Mouse (Mus musculus): Measurements from ENCODE around the gene Msmb. TPM values are rescaled to one million over a fixed set of nuclear protein-coding genes. Genes with fewer than 3 reads are reported as not detected.
A peak's percentile ranks its signal among the peaks of the same experiment; 100 is the strongest.
"Not testable (repeated sequence)": the region's sequence is repeated elsewhere in the genome, so short reads cannot be mapped to it uniquely, and the experiment has no call there.

Msmb gene
- polyA plus RNA-seq, 1 experiment from 2014 or later, result not detected

DNA sequence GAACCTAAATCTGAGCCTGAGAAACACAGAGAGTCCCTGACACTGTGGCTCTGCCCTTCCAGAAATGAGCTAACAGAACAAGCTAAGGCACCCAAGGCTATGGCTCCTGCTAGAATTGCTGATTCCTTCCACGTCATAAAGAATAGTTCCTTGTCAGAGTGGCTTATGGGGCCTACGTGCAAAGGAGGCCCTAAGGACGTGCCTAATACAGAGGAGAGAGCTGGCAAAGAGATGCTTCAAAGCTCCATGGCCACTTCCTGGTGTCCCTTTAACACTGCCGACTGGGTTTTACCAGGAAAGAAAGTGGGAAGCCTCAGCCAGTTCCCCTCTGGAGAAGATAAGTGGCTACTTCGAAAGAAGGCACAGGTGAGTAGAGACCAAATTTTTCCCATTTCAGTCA, 34.8 kb downstream of the Msmb start:
- H3K36me3 ChIP-seq, result peaks cover 46% of the 10 kb centered on the region
- H3K9me3 ChIP-seq (replicated peaks); H3K4me1 ChIP-seq (replicated peaks); H3K9ac ChIP-seq; H3K27me3 ChIP-seq (replicated peaks); ATAC-seq (ENCODE audit: insufficient number of reproducible peaks, low FRiP score); H3K27ac ChIP-seq (ENCODE audit: poor library complexity, severe bottlenecking); H3K4me2 ChIP-seq; H3K4me3 ChIP-seq: not testable (repeated sequence)
- WGBS, result 80% methylated on average over 5 of the region's 5 CpGs

GRCm38 (mm10) chr14:32179393-32180195, 37.8 kb downstream of the Msmb start:
- WGBS, result 76% methylated on average over 10 of the region's 10 CpGs
- Histone ChIP-seq H3K4me1 (replicated peaks) (no peaks in the 10 kb centered on the region), H3K9me3 (replicated peaks) (no peaks in the 10 kb centered on the region), H3K27me3 (replicated peaks) (no peaks in the 10 kb centered on the region), H3K36me3 (peaks cover 51% of the 10 kb centered on the region), H3K4me3 (no peak overlapping the region), H3K9ac (no peak overlapping the region), H3K27ac (ENCODE audit: poor library complexity, severe bottlenecking) (no peak overlapping the region), H3K4me2 (no peak overlapping the region)
- ATAC-seq (ENCODE audit: insufficient number of reproducible peaks, low FRiP score), result no peak

DNA sequence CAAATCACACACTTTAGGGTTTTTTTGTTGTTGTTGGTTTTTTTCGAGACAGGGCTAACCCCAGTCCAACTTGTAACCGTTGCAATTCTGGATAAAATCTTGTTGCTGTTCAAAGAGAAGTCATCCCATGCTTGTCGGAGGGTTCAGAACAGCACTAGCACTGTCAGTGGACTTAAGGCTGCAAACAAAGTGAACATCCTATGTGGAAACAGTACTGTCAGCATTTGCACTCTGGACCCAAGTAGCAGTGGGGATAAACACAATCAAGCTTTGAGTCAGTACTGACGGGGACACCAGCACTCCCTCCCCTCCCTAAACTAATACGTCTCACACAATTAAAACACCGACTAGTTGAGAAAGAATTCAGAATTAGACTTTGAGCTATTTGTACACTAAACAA, 39.0 kb downstream of the Msmb start:
- H3K4me3 ChIP-seq, result no peak overlapping the region
- ATAC-seq (ENCODE audit: insufficient number of reproducible peaks, low FRiP score), result no peak
- H3K4me2 ChIP-seq, result no peak overlapping the region
- no peaks in the 10 kb centered on the region for H3K9me3 ChIP-seq (replicated peaks)
- H3K27ac ChIP-seq (ENCODE audit: poor library complexity, severe bottlenecking), result no peak overlapping the region
- no peaks in the 10 kb centered on the region for H3K4me1 ChIP-seq (replicated peaks)
- H3K27me3 ChIP-seq (replicated peaks), result no peaks in the 10 kb centered on the region
- no peak overlapping the region for H3K9ac ChIP-seq
- WGBS, result 85% methylated on average over 6 of the region's 6 CpGs
- peaks cover 54% of the 10 kb centered on the region for H3K36me3 ChIP-seq

GRCm38 (mm10) chr14:32183846-32184245, 42.0 kb downstream of the Msmb start:
- Histone ChIP-seq H3K36me3 (peaks cover 78% of the 10 kb centered on the region), H3K9me3 (replicated peaks) (no peaks in the 10 kb centered on the region), H3K4me2 (no peak overlapping the region), H3K9ac (no peak overlapping the region), H3K4me1 (replicated peaks) (no peaks in the 10 kb centered on the region), H3K27me3 (replicated peaks) (no peaks in the 10 kb centered on the region), H3K27ac (ENCODE audit: poor library complexity, severe bottlenecking) (no peak overlapping the region), H3K4me3 (no peak overlapping the region)
- 97% methylated on average over 4 of the region's 4 CpGs for WGBS
- ATAC-seq (ENCODE audit: insufficient number of reproducible peaks, low FRiP score), result no peak

DNA sequence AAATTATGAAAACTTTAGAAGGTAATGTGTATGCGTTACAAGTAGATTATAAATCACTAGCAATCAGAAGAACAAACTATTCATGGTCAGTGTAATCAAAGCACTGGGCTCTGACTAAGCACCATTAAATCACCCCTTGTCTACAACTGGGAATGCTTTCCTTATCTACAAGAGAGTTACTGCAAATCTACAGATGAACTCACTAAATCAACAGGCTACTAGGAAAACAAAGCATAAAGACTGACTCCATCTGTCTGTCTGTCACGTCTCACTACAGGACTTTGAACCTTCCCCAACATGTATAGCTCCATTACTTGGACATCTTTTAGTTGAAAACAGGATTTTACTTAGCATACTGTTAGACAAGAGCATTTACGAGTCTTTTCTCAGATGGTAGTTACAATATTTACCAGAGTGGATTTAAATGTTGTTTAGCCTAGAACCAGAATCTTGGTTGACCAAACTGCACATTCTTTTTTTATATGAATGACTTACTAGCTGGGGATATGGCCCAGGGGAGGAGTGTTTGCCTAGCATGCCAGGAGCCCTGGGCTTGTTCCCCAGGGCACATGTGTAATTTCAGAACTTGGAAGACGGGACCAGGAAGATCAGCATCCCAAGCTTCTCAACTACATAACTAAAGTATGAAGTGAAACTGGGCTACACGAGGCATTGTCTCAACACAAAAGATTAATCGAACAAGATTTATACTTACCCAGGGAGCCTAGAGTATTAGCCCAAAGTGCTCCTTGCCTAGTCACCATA, 49.0 kb downstream of the Msmb start:
- no peak for ATAC-seq (ENCODE audit: insufficient number of reproducible peaks, low FRiP score)
- 80% methylated on average over 6 of the region's 6 CpGs for WGBS
- Histone ChIP-seq H3K27ac (ENCODE audit: poor library complexity, severe bottlenecking) (no peak overlapping the region), H3K36me3 (peaks cover 67% of the 10 kb centered on the region), H3K4me2 (no peak overlapping the region), H3K9me3 (replicated peaks) (no peaks in the 10 kb centered on the region), H3K4me1 (replicated peaks) (0 out of 2 replicates have a peak, but pooled peaks cover 3% of the 10 kb centered on the region), H3K9ac (no peak overlapping the region), H3K4me3 (no peak overlapping the region), H3K27me3 (replicated peaks) (no peaks in the 10 kb centered on the region)

DNA sequence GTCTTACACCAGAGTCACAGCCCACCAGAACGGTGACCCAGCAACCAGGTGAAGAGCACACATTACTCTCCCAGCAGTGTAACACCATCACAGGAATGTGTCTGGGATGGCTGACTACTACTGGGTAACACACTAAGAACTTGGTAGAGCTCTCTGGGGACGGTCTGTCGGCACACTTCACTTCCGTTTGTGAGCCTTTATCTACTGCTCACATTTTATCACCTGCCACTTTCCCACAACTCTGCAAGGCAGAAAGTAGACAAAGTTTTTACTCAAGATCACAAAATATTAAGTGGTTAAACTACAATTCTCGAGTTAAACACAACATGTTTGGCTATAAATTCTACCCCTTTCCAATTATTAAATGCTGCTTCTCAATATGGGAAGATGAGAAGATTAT, 50.1 kb downstream of the Msmb start:
- Histone ChIP-seq H3K27me3 (replicated peaks) (no peaks in the 10 kb centered on the region), H3K4me3 (no peak overlapping the region), H3K27ac (ENCODE audit: poor library complexity, severe bottlenecking) (no peak overlapping the region), H3K4me2 (no peak overlapping the region), H3K4me1 (replicated peaks) (0 out of 2 replicates have a peak, but pooled peaks cover 3% of the 10 kb centered on the region), H3K36me3 (peaks cover 66% of the 10 kb centered on the region), H3K9me3 (replicated peaks) (no peaks in the 10 kb centered on the region), H3K9ac (no peak overlapping the region)
- no peak for ATAC-seq (ENCODE audit: insufficient number of reproducible peaks, low FRiP score)
- 60% methylated on average over 5 of the region's 5 CpGs for WGBS

DNA sequence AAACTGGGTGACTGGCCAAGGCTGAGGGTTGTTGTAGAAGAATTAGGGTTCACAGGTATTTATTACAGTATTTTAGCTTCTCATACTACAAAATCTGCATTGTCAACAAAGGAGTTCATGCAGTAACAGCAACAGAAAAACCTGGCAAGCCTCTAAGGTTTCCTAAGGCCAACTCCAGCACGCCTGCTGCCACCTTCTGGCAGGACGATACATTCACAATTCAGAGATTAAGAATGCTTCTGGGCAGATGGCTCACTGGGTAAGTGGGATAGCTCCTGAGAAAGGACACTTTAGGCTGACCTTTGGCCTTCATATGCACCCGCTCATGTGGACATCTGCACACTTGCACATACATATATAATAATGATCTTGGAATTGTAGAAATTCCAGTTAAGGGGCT, 50.6 kb downstream of the Msmb start:
- 42% methylated on average over 3 of the region's 3 CpGs for WGBS
- Histone ChIP-seq H3K36me3 (peaks cover 65% of the 10 kb centered on the region), H3K27ac (ENCODE audit: poor library complexity, severe bottlenecking) (no peak overlapping the region), H3K4me2 (no peak overlapping the region), H3K9me3 (replicated peaks) (no peaks in the 10 kb centered on the region), H3K27me3 (replicated peaks) (no peaks in the 10 kb centered on the region), H3K9ac (no peak overlapping the region), H3K4me1 (replicated peaks) (0 out of 2 replicates have a peak, but pooled peaks cover 3% of the 10 kb centered on the region), H3K4me3 (no peak overlapping the region)
- no peak for ATAC-seq (ENCODE audit: insufficient number of reproducible peaks, low FRiP score)

GRCm38 (mm10) chr14:32193557-32193956, 51.7 kb downstream of the Msmb start:
- 79% methylated on average over 5 of the region's 5 CpGs for WGBS
- not testable (repeated sequence) for H3K4me1 ChIP-seq (replicated peaks); H3K9ac ChIP-seq; H3K4me2 ChIP-seq; H3K4me3 ChIP-seq; ATAC-seq (ENCODE audit: insufficient number of reproducible peaks, low FRiP score); H3K27me3 ChIP-seq (replicated peaks); H3K27ac ChIP-seq (ENCODE audit: poor library complexity, severe bottlenecking); H3K9me3 ChIP-seq (replicated peaks)
- H3K36me3 ChIP-seq, result peaks cover 63% of the 10 kb centered on the region

DNA sequence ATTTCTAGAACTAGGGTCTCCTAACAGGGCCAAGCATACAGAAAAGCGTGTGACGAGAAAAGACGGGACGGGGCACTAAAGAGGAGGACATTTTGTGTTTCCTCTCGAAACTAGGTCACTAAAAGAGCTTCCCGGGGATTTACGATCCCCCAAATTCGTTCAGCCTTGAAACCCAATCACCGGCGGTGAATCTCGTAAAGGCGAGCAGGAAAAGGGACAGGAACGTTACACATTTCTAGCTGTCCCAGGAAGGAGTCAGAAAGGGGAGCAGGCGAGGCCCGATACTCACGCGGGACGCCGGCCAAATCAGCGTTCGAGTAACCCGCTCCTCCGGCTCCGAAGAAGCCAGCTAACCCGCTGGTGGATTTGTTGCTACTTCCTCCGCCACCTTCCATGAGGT, 59.5 kb downstream of the Msmb start:
- H3K27me3 ChIP-seq (replicated peaks), result no peaks in the 10 kb centered on the region
- H3K36me3 ChIP-seq, result peaks cover 28% of the 10 kb centered on the region
- H3K9me3 ChIP-seq (replicated peaks), result peaks cover 5% of the 10 kb centered on the region; the same call in 1 of the 2 replicates
- peak overlapping the region; percentile 69; the same call in 1 of the 2 replicates for H3K27ac ChIP-seq (ENCODE audit: poor library complexity, severe bottlenecking)
- peak overlapping the region; percentile 80 for H3K4me2 ChIP-seq
- peaks cover 21% of the 10 kb centered on the region for H3K4me1 ChIP-seq (replicated peaks)
- peak; percentile 37; the same call in 1 of the 2 replicates for ATAC-seq (ENCODE audit: insufficient number of reproducible peaks, low FRiP score)
- peak overlapping the region; percentile 91 for H3K9ac ChIP-seq
- peak overlapping the region; percentile 81 for H3K4me3 ChIP-seq
- WGBS, result 0% methylated on average over 26 of the region's 26 CpGs

DNA sequence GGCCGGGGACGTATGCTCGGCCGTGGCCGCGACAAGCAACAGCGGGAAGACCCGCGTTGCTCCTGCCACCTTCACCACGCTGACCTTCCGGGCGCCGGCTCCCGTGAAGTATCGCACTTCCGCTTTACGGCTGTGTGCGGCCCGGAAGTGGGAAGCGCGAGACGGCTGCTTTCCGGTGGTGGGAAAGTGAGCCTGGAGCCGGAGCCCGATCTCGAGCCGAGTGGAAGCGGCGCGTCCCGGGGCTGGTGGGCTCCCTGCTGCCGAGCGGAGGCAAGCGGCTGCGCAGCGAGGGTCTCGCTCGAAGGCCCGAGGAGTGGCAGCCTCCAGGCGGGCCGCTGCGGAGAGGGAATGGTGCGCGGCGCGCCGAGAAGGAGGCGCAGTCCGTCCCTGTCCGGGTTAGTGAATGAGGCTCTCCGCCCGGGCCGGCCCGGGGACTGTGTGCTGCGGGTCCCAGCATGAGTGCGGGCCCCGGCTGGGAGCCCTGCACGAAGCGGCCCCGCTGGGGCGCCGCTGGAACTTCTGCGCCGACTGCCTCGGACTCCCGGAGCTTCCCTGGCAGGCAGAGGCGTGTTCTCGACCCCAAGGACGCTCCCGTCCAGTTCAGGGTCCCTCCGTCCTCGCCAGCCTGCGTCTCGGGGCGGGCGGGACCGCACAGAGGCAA, 60.1 kb downstream of the Msmb start, which contains the start of the genes Timm23 and Parg:
Gene Timm23, minus strand, starts transcription at position 108 of the 661 bp plus-strand sequence.
Gene Parg, plus strand, starts transcription at position 159 of the 661 bp plus-strand sequence.
- peak; percentile 91 for ATAC-seq (ENCODE audit: insufficient number of reproducible peaks, low FRiP score)
- Histone ChIP-seq H3K27ac (ENCODE audit: poor library complexity, severe bottlenecking) (peak within 1 kb of the TSS; percentile 69), H3K27me3 (replicated peaks) (no peaks in the 10 kb centered on the region), H3K4me1 (replicated peaks) (peaks cover 21% of the 10 kb centered on the region), H3K4me2 (peak within 1 kb of the TSS; percentile 88), H3K9me3 (replicated peaks) (peaks cover 5% of the 10 kb centered on the region; the same call in 1 of the 2 replicates), H3K4me3 (peak within 1 kb of the TSS; percentile 81), H3K36me3 (peaks cover 25% of the 10 kb centered on the region), H3K9ac (peak within 1 kb of the TSS; percentile 91)
- under 1% methylated on average over 76 of the region's 77 CpGs for WGBS

Measured in heart, embryonic 12.5 days (tissue).